Mouse (Mus musculus) MEL (cell line): ENCODE measurements around the gene Ckmt1.

Source experiments
- CTCF ChIP-seq, 3 experiments: IDR thresholded peaks in 2 of 3; conservative IDR thresholded peaks in 1 of 3; 2 replicates each; pipeline ENCODE4 v1.5.1; 2011 to 2012; ENCODE audit warnings: low read length in 3 of 3, low read depth in 2 of 3, mild to moderate bottlenecking in 2 of 3, improper control_type of control experiment in 1 of 3, inconsistent platforms in 1 of 3, mixed read lengths in 1 of 3, moderate library complexity in 1 of 3; ENCODE audit not compliant: control insufficient read depth in 1 of 3, insufficient read depth in 1 of 3, poor library complexity in 1 of 3, severe bottlenecking in 1 of 3
- E2F4 ChIP-seq: IDR thresholded peaks from 2 replicates; pipeline ENCODE4 v1.6.1; 2011; ENCODE audit warnings: low read depth, low read length, improper control_type of control experiment, borderline replicate concordance
- MAZ ChIP-seq: IDR thresholded peaks from 2 replicates; pipeline ENCODE4 v1.6.1; 2012; ENCODE audit warnings: low read depth, mild to moderate bottlenecking, inconsistent platforms, low read length, improper control_type of control experiment
- MYB ChIP-seq: IDR thresholded peaks from 2 replicates; pipeline ENCODE4 v1.6.1; 2011; ENCODE audit warnings: mild to moderate bottlenecking, low read depth, low read length, improper control_type of control experiment
- NRF1 ChIP-seq: IDR thresholded peaks from 2 replicates; pipeline ENCODE4 v1.6.1; 2014; ENCODE audit warnings: low read depth, mild to moderate bottlenecking, inconsistent platforms, low read length, improper control_type of control experiment, moderate library complexity; ENCODE audit not compliant: poor library complexity, insufficient read depth, severe bottlenecking
- POLR2A ChIP-seq, 2 experiments: IDR thresholded peaks; 2 replicates each; pipeline ENCODE4 v1.6.1; 2011 to 2012; ENCODE audit warnings: low read length in 2 of 2, mild to moderate bottlenecking in 2 of 2, control low read depth in 1 of 2, improper control_type of control experiment in 1 of 2, low read depth in 1 of 2, moderate library complexity in 1 of 2; ENCODE audit not compliant: control insufficient read depth in 1 of 2, insufficient read depth in 1 of 2, poor library complexity in 1 of 2
- POLR2AphosphoS2 ChIP-seq: IDR thresholded peaks from 2 replicates; pipeline ENCODE4 v1.6.1; 2011; ENCODE audit warnings: low read length, improper control_type of control experiment
- POLR2AphosphoS5 ChIP-seq: IDR thresholded peaks from 2 replicates; pipeline ENCODE4 v1.6.1; 2012; ENCODE audit warnings: low read depth, borderline replicate concordance, mild to moderate bottlenecking, inconsistent platforms, low read length, moderate library complexity, mixed read lengths
- RCOR1 ChIP-seq: IDR thresholded peaks from 2 replicates; pipeline ENCODE4 v1.6.1; 2012; ENCODE audit warnings: low read depth, mild to moderate bottlenecking, inconsistent platforms, low read length, improper control_type of control experiment
- ZKSCAN1 ChIP-seq: IDR thresholded peaks from 2 replicates; pipeline ENCODE4 v1.6.1; 2012; ENCODE audit warnings: low read depth, mild to moderate bottlenecking, inconsistent platforms, low read length, improper control_type of control experiment, moderate library complexity
- ZMIZ1 ChIP-seq: IDR thresholded peaks from 2 replicates; pipeline ENCODE4 v1.6.1; 2012; ENCODE audit warnings: low read depth, mild to moderate bottlenecking, inconsistent platforms, low read length, improper control_type of control experiment, moderate library complexity

- TF ChIP-seq CTCF (IDR thresholded peaks at IDR 0.05 in 2 of 3, conservative IDR thresholded peaks at IDR 0.05 in 1 of 3; ENCODE audit: control insufficient read depth in 1 of 3, insufficient read depth in 1 of 3, low read depth in 2 of 3, low read length in 3 of 3, poor library complexity in 1 of 3, severe bottlenecking in 1 of 3) (no peak), E2F4 (no peak), POLR2A (IDR thresholded peaks at IDR 0.05; ENCODE audit: control insufficient read depth in 1 of 2, insufficient read depth in 1 of 2, low read depth in 1 of 2, low read length in 2 of 2, poor library complexity in 1 of 2) (no peak), POLR2AphosphoS5 (no peak), ZMIZ1 (no peak), RCOR1 (no peak), NRF1 (no peak), ZKSCAN1 (no peak), MYB (no peak), POLR2AphosphoS2 (no peak), MAZ (no peak)
Observed at GRCm38 (mm10) chr2:121363656-121364055, 6.1 kb downstream of the Ckmt1 start.
